In genomic region chr6:47454575-47455571, GRCm38 (mm10) we compare ENCODE assay signal across 8 mouse cellular contexts. TPM values are rescaled to one million over a fixed set of nuclear protein-coding genes. Genes with fewer than 3 reads are reported as not detected.
A peak's percentile ranks its signal among the peaks of the same experiment; 100 is the strongest.
DNase-seq lines count a peak whose midpoint lies in the region; ATAC-seq and TF ChIP-seq lines count a peak whose summit lies in the region.

No protein-coding gene starts in this region.

- WGBS in forebrain, embryonic 15.5 days = under 1% methylated on average over 79 of the region's 79 CpGs
- WGBS in lung, embryonic 16.5 days = 0% methylated on average over 76 of the region's 79 CpGs

- intact Hi-C loops in heart, postnatal 36 days (cut with DNase I) = loop anchor here (2.0 to 5.0 kb wide), 4 partner anchors 42 to 197 kb away; partner anchors contain the start of gene Ezh2

- peak; percentile 52 for DNase-seq in ES-E14 (ENCODE audit: low read depth, low spot score)
- peak; percentile 63 for DNase-seq in cerebellum, adult 11 months
- DNase-seq in heart, postnatal 36 days = peak; percentile 64 to 82
- peak; percentile 11 to 47 for DNase-seq in layer of hippocampus, adult 8-10 months (ENCODE audit: low spot score in 2 of 2)
- peak; percentile 40 for DNase-seq in ovary, adult 18-20 months (ENCODE audit: low spot score)
- DNase-seq in thymus, postnatal 10 days (ENCODE audit: low spot score in 2 of 2) = peak; percentile 36 to 52

- no peaks in the 10 kb centered on the region for H3K9me3 ChIP-seq in ES-E14 (ENCODE audit: control insufficient read depth, insufficient read depth, low read depth, low read length)
- H3K9me3 ChIP-seq in forebrain, embryonic 15.5 days = no peaks in the 10 kb centered on the region
- H3K9me3 ChIP-seq in lung, embryonic 16.5 days (ENCODE audit: control insufficient read depth, low read length) = no peaks in the 10 kb centered on the region

- H3K27me3 ChIP-seq in forebrain, embryonic 15.5 days = no peaks in the 10 kb centered on the region
- H3K27me3 ChIP-seq in lung, embryonic 16.5 days (ENCODE audit: control insufficient read depth, insufficient read depth, low read depth, low read length) = no peaks in the 10 kb centered on the region

- H3K27ac ChIP-seq in ES-E14 (ENCODE audit: insufficient read depth, low read depth, low read length, poor library complexity, severe bottlenecking) = peak overlapping the region; percentile 93
- peak overlapping the region; percentile 98 for H3K27ac ChIP-seq in forebrain, embryonic 15.5 days (replicated peaks)
- H3K27ac ChIP-seq in lung, embryonic 16.5 days (ENCODE audit: low read length) = peak overlapping the region; percentile 98

- ATAC-seq in forebrain, embryonic 15.5 days (replicated peaks) = peak; percentile 79
- ATAC-seq in lung, embryonic 16.5 days (ENCODE audit: low read depth) = peak; percentile 77

- in situ Hi-C loops in ES-E14 (cut with MboI; ENCODE audit: low sequenced_read_pairs in 2 of 2, unreplicated experiment in 2 of 2) = no loop called here

- peak overlapping the region; percentile 95 to 97 for H3K4me3 ChIP-seq in ES-E14 (ENCODE audit: insufficient read depth in 1 of 2, low read depth in 1 of 2, low read length in 2 of 2, poor library complexity in 1 of 2, severe bottlenecking in 1 of 2)
- H3K4me3 ChIP-seq in forebrain, embryonic 15.5 days = peak overlapping the region; percentile 100
- peak overlapping the region; percentile 71 for H3K4me3 ChIP-seq in lung, embryonic 16.5 days (ENCODE audit: low read length)

- H3K36me3 ChIP-seq in ES-E14 (ENCODE audit: control insufficient read depth, insufficient read depth, low read length, poor library complexity, severe bottlenecking) = no peaks in the 10 kb centered on the region
- H3K36me3 ChIP-seq in forebrain, embryonic 15.5 days = no peaks in the 10 kb centered on the region
- no peaks in the 10 kb centered on the region for H3K36me3 ChIP-seq in lung, embryonic 16.5 days (ENCODE audit: control insufficient read depth, insufficient read depth, low read length)

- H3K4me1 ChIP-seq in ES-E14 (ENCODE audit: control insufficient read depth in 2 of 2, insufficient read depth in 2 of 2, low read length in 2 of 2, poor library complexity in 1 of 2) = peaks cover 1 to 2% of the 10 kb centered on the region in 2 experiments; a peak in 2 of 4 replicates
- H3K4me1 ChIP-seq in forebrain, embryonic 15.5 days = peaks cover 35% of the 10 kb centered on the region
- peaks cover 11% of the 10 kb centered on the region for H3K4me1 ChIP-seq in lung, embryonic 16.5 days (replicated peaks; ENCODE audit: control insufficient read depth, insufficient read depth, low read length)

- peak overlapping the region; percentile 99 for H3K9ac ChIP-seq in ES-E14 (ENCODE audit: insufficient read depth, low read depth, low read length, poor library complexity, severe bottlenecking)
- peak overlapping the region; percentile 99 for H3K9ac ChIP-seq in forebrain, embryonic 15.5 days (replicated peaks)
- peak overlapping the region; percentile 100 for H3K9ac ChIP-seq in lung, embryonic 16.5 days (ENCODE audit: low read length)

- peak overlapping the region; percentile 64 for H3K4me2 ChIP-seq in forebrain, embryonic 15.5 days (replicated peaks)
- H3K4me2 ChIP-seq in lung, embryonic 16.5 days (ENCODE audit: low read depth, low read length) = peak overlapping the region; percentile 64

TF ChIP-seq in ES-E14, 5 proteins besides CTCF, POLR2A, EP300 and RAD21:
- no peak for TF ChIP-seq HCFC1 (IDR thresholded peaks at IDR 0.05; ENCODE audit: borderline replicate concordance, insufficient read depth, low read length)
- TF ChIP-seq ZC3H11A (IDR thresholded peaks at IDR 0.05; ENCODE audit: borderline replicate concordance, low read depth, low read length) = no peak
- no peak for TF ChIP-seq CHD2 (IDR thresholded peaks at IDR 0.05; ENCODE audit: low read depth, low read length)
- no peak for TF ChIP-seq MAFK (IDR thresholded peaks at IDR 0.05; ENCODE audit: insufficient read depth, low read depth, low read length)
- no peak for TF ChIP-seq ZNF384 (IDR thresholded peaks at IDR 0.05; ENCODE audit: low read depth, low read length)

RNA-seq across cellular contexts. Expression of gene Cul1, which starts 1.7 kb away (rescaled TPM):
- total RNA-seq in ES-E14 (2012; rRNA removed) = 91.0 and 123 TPM in 2 replicates
- 180 and 183 TPM in 2 replicates for polyA plus RNA-seq in forebrain, embryonic 15.5 days (2015; fragmentation: Nextera tagmentation; extraction: Ambion mirVana)
- total RNA-seq in heart, postnatal 36 days (2021) = 10 to 100 TPM; 66.7 to 71.1 TPM
- total RNA-seq in layer of hippocampus, adult 8-10 months (2022) = 100 to 1,000 TPM; 103 to 120 (median 110) TPM
- 135 and 137 TPM in 2 replicates for polyA plus RNA-seq in lung, embryonic 16.5 days (2015; fragmentation: Nextera tagmentation; extraction: Ambion mirVana)

Comparison
In these comparisons a context has a peak if more than half of its experiments do, and no peak if none do; other contexts are left out.
1. Peak in every context shown above with its lines: DNase-seq, ATAC-seq, H3K4me3 ChIP-seq and H3K27ac ChIP-seq.